Mouse (Mus musculus) hindbrain, embryonic 12.5 days (tissue): ENCODE data around the gene Cdk4. TPM values are rescaled to one million over a fixed set of nuclear protein-coding genes. Genes with fewer than 3 reads are reported as not detected.

ENCODE experiments used
- ATAC-seq: fragments of 200-750 bp; cut with Nextera tagmentation; 2 replicates; pipeline ENCODE4 v1.8.0; 2017; ENCODE audit warnings: moderate TSS enrichment; ENCODE audit not compliant: low FRiP score
- H3K27ac ChIP-seq: fragments of 300-500 bp; sonication (generic); 2 replicates; pipeline ENCODE4 v1.5.1; 2016; ENCODE audit warnings: mild to moderate bottlenecking
- H3K27me3 ChIP-seq: fragments of 300-500 bp; sonication (generic); 2 replicates; pipeline ENCODE4 v1.6.1; 2016; ENCODE audit warnings: mild to moderate bottlenecking
- H3K36me3 ChIP-seq: fragments of 300-500 bp; sonication (generic); 2 replicates; pipeline ENCODE4 v1.6.1; 2016; ENCODE audit warnings: mild to moderate bottlenecking
- H3K4me1 ChIP-seq: fragments of 300-500 bp; sonication (generic); 2 replicates; pipeline ENCODE4 v1.6.1; 2016
- H3K4me2 ChIP-seq: fragments of 300-500 bp; sonication (generic); replicated peaks from 2 replicates; pipeline ENCODE4 v1.6.1; 2016; ENCODE audit warnings: mild to moderate bottlenecking
- H3K4me3 ChIP-seq: fragments of 300-500 bp; sonication (generic); 2 replicates; pipeline ENCODE4 v1.5.1; 2016; ENCODE audit warnings: mild to moderate bottlenecking
- H3K9ac ChIP-seq: fragments of 300-500 bp; sonication (generic); 2 replicates; pipeline ENCODE4 v1.6.1; 2016; ENCODE audit warnings: mild to moderate bottlenecking, moderate library complexity
- H3K9me3 ChIP-seq: fragments of 300-500 bp; sonication (generic); replicated peaks from 2 replicates; pipeline ENCODE4 v1.6.1; 2016; ENCODE audit warnings: mild to moderate bottlenecking
- WGBS: fragments of 180-500 bp; shearing (Covaris S2); methylation state at CpG from one replicate; pipeline ENCODE4 v1.1.7; 2016; 5-methylcytosine and 5-hydroxymethylcytosine counted together
- polyA plus RNA-seq: library from polyadenylated mRNA; unstranded; fragments of >200 nt; fragmentation: Nextera tagmentation; extraction: Ambion mirVana; gene quantifications from 2 replicates; pipeline ENCODE4 v1.2.1, GENCODE M21; 2016

Cdk4 gene
- polyA plus RNA-seq, 1 experiment from 2014 or later: 1,814 TPM

- Histone ChIP-seq H3K36me3 (0 out of 2 replicates have a peak, but pooled peaks cover 5% of the 10 kb centered on the region), H3K9me3 (no peaks in the 10 kb centered on the region), H3K4me2 (peak overlapping the region; percentile 98), H3K4me1 (peaks cover 11% of the 10 kb centered on the region), H3K9ac (peak overlapping the region; percentile 69), H3K4me3 (peak overlapping the region; percentile 76), H3K27ac (no peak overlapping the region), H3K27me3 (peaks cover 13% of the 10 kb centered on the region)
- WGBS: 19% methylated on average over 5 of the region's 5 CpGs
- ATAC-seq: no peak
Observed at GRCm38 (mm10) chr10:127042468-127043115, 20.7 kb upstream of the Cdk4 start.

GRCm38 (mm10) chr10:127043187-127043586, 20.1 kb upstream of the Cdk4 start:
- Histone ChIP-seq H3K4me2 (no peak overlapping the region), H3K27me3 (peaks cover 19% of the 10 kb centered on the region), H3K4me1 (peaks cover 11% of the 10 kb centered on the region), H3K4me3 (no peak overlapping the region), H3K9me3 (no peaks in the 10 kb centered on the region), H3K36me3 (0 out of 2 replicates have a peak, but pooled peaks cover 5% of the 10 kb centered on the region), H3K9ac (no peak overlapping the region), H3K27ac (no peak overlapping the region)
- WGBS: 86% methylated on average over 6 of the region's 6 CpGs
- no peak for ATAC-seq

- WGBS: 46% methylated on average over 5 of the region's 5 CpGs
Observed at GRCm38 (mm10) chr10:127047954-127048353, 15.4 kb upstream of the Cdk4 start, which contains the start of gene Cyp27b1. Gene Cyp27b1, plus strand, starts transcription at chr10:127048250.

GRCm38 (mm10) chr10:127048608-127049394, 14.5 kb upstream of the Cdk4 start:
- H3K36me3 ChIP-seq: peaks cover 13% of the 10 kb centered on the region; the same call in 1 of the 2 replicates
- peak overlapping the region; percentile 7; the same call in 1 of the 2 replicates for H3K4me3 ChIP-seq
- ATAC-seq: no peak
- peaks cover 12% of the 10 kb centered on the region; the same call in 1 of the 2 replicates for H3K4me1 ChIP-seq
- no peaks in the 10 kb centered on the region for H3K9me3 ChIP-seq
- peak overlapping the region; percentile 6; the same call in 1 of the 2 replicates for H3K4me2 ChIP-seq
- 5% methylated on average over 35 of the region's 35 CpGs for WGBS
- H3K9ac ChIP-seq: no peak overlapping the region
- H3K27me3 ChIP-seq: peaks cover 53% of the 10 kb centered on the region
- H3K27ac ChIP-seq: no peak overlapping the region

More at GRCm38 (mm10) chr10:127047954-127048353, 15.4 kb upstream of the Cdk4 start, which contains the start of gene Cyp27b1:
- H3K27ac ChIP-seq: no peak within 1 kb of the TSS
- no peak for ATAC-seq
- peak within 1 kb of the TSS; percentile 6; the same call in 1 of the 2 replicates for H3K4me2 ChIP-seq
- H3K36me3 ChIP-seq: 0 out of 2 replicates have a peak, but pooled peaks cover 6% of the 10 kb centered on the region
- peaks cover 53% of the 10 kb centered on the region for H3K27me3 ChIP-seq
- peaks cover 12% of the 10 kb centered on the region; the same call in 1 of the 2 replicates for H3K4me1 ChIP-seq
- H3K9ac ChIP-seq: no peak within 1 kb of the TSS
- H3K4me3 ChIP-seq: 0 out of 2 replicates have a peak within 1 kb of the TSS, but pooled peaks have one; percentile 7
- no peaks in the 10 kb centered on the region for H3K9me3 ChIP-seq

GRCm38 (mm10) chr10:127049395-127050118, 13.8 kb upstream of the Cdk4 start:
- H3K27ac ChIP-seq: no peak overlapping the region
- peak overlapping the region; percentile 6; the same call in 1 of the 2 replicates for H3K4me2 ChIP-seq
- H3K4me3 ChIP-seq: peak overlapping the region; percentile 7; the same call in 1 of the 2 replicates
- no peaks in the 10 kb centered on the region for H3K9me3 ChIP-seq
- H3K36me3 ChIP-seq: peaks cover 17% of the 10 kb centered on the region
- WGBS: 4% methylated on average over 29 of the region's 29 CpGs
- H3K4me1 ChIP-seq: peaks cover 12% of the 10 kb centered on the region; the same call in 1 of the 2 replicates
- H3K9ac ChIP-seq: no peak overlapping the region
- no peak for ATAC-seq
- peaks cover 53% of the 10 kb centered on the region for H3K27me3 ChIP-seq

- H3K4me2 ChIP-seq: no peak overlapping the region
- H3K4me1 ChIP-seq: peaks cover 12% of the 10 kb centered on the region; the same call in 1 of the 2 replicates
- H3K9me3 ChIP-seq: no peaks in the 10 kb centered on the region
- H3K4me3 ChIP-seq: peak overlapping the region; percentile 7; the same call in 1 of the 2 replicates
- ATAC-seq: no peak
- 23% methylated on average over 10 of the region's 10 CpGs for WGBS
- H3K36me3 ChIP-seq: peaks cover 17% of the 10 kb centered on the region
- no peak overlapping the region for H3K27ac ChIP-seq
- peaks cover 53% of the 10 kb centered on the region for H3K27me3 ChIP-seq
- H3K9ac ChIP-seq: no peak overlapping the region
Observed at GRCm38 (mm10) chr10:127050119-127050474, 13.2 kb upstream of the Cdk4 start.

- Histone ChIP-seq H3K4me3 (no peak overlapping the region), H3K27ac (no peak overlapping the region), H3K4me1 (peaks cover 23% of the 10 kb centered on the region), H3K36me3 (peaks cover 39% of the 10 kb centered on the region), H3K9me3 (no peaks in the 10 kb centered on the region), H3K27me3 (peaks cover 36% of the 10 kb centered on the region), H3K9ac (no peak overlapping the region), H3K4me2 (no peak overlapping the region)
- ATAC-seq: no peak
- WGBS: 65% methylated on average over 4 of the region's 4 CpGs
Observed at GRCm38 (mm10) chr10:127054646-127055045, 8.7 kb upstream of the Cdk4 start.

- H3K4me2 ChIP-seq: no peak overlapping the region
- 92% methylated on average over 8 of the region's 8 CpGs for WGBS
- H3K4me3 ChIP-seq: no peak overlapping the region
- peaks cover 28% of the 10 kb centered on the region for H3K27me3 ChIP-seq
- H3K4me1 ChIP-seq: peaks cover 21% of the 10 kb centered on the region
- no peaks in the 10 kb centered on the region for H3K9me3 ChIP-seq
- H3K27ac ChIP-seq: no peak overlapping the region
- no peak overlapping the region for H3K9ac ChIP-seq
- peaks cover 39% of the 10 kb centered on the region for H3K36me3 ChIP-seq
- ATAC-seq: no peak
Observed at GRCm38 (mm10) chr10:127055406-127055805, 7.9 kb upstream of the Cdk4 start.

GRCm38 (mm10) chr10:127056490-127056889, 6.8 kb upstream of the Cdk4 start:
- Histone ChIP-seq H3K9me3 (no peaks in the 10 kb centered on the region), H3K4me2 (no peak overlapping the region), H3K4me1 (peaks cover 32% of the 10 kb centered on the region), H3K27me3 (peaks cover 17% of the 10 kb centered on the region), H3K9ac (no peak overlapping the region), H3K36me3 (peaks cover 39% of the 10 kb centered on the region), H3K4me3 (no peak overlapping the region), H3K27ac (no peak overlapping the region)
- no peak for ATAC-seq
- WGBS: 86% methylated on average over 20 of the region's 20 CpGs

GRCm38 (mm10) chr10:127058161-127058560, 5.2 kb upstream of the Cdk4 start:
- Histone ChIP-seq H3K4me1 (peaks cover 37% of the 10 kb centered on the region), H3K9me3 (no peaks in the 10 kb centered on the region), H3K27ac (0 out of 2 replicates have a peak overlapping the region, but pooled peaks have one; percentile 97), H3K4me3 (peak overlapping the region; percentile 94), H3K36me3 (peaks cover 36% of the 10 kb centered on the region), H3K27me3 (0 out of 2 replicates have a peak, but pooled peaks cover 6% of the 10 kb centered on the region), H3K4me2 (peak overlapping the region; percentile 94), H3K9ac (peak overlapping the region; percentile 99)
- 0 out of 2 replicates have a peak, but pooled peaks have one; percentile 3 for ATAC-seq
- WGBS: 2% methylated on average over 9 of the region's 9 CpGs

- H3K4me3 ChIP-seq: peak overlapping the region; percentile 94
- no peak for ATAC-seq
- H3K9ac ChIP-seq: peak overlapping the region; percentile 99
- H3K4me2 ChIP-seq: peak overlapping the region; percentile 94
- peaks cover 37% of the 10 kb centered on the region for H3K4me1 ChIP-seq
- peaks cover 31% of the 10 kb centered on the region for H3K36me3 ChIP-seq
- H3K27me3 ChIP-seq: 0 out of 2 replicates have a peak, but pooled peaks cover 6% of the 10 kb centered on the region
- no peaks in the 10 kb centered on the region for H3K9me3 ChIP-seq
- H3K27ac ChIP-seq: peak overlapping the region; percentile 97
- 6% methylated on average over 8 of the region's 8 CpGs for WGBS
Observed at GRCm38 (mm10) chr10:127058708-127059107, 4.6 kb upstream of the Cdk4 start.
